Mouse (Mus musculus): ENCODE measurements around the gene P3h3. TPM values are rescaled to one million over a fixed set of nuclear protein-coding genes. Genes with fewer than 3 reads are reported as not detected.
A peak's percentile ranks its signal among the peaks of the same experiment; 100 is the strongest.
"Not testable (repeated sequence)": the region's sequence is repeated elsewhere in the genome, so short reads cannot be mapped to it uniquely, and the experiment has no call there.

The P3h3 gene
- polyA plus RNA-seq, 1 experiment from 2014 or later, result 60.5 TPM

- Histone ChIP-seq H3K27ac (peak overlapping the region; percentile 91), H3K27me3 (no peaks in the 10 kb centered on the region), H3K4me3 (peak overlapping the region; percentile 55), H3K9ac (peak overlapping the region; percentile 70), H3K4me2 (peak overlapping the region; percentile 81), H3K9me3 (no peaks in the 10 kb centered on the region), H3K36me3 (peaks cover 6% of the 10 kb centered on the region; the same call in 1 of the 2 replicates), H3K4me1 (peaks cover 36% of the 10 kb centered on the region)
- ATAC-seq (ENCODE audit: insufficient number of reproducible peaks, insufficient read depth, low FRiP score, low TSS enrichment, low read depth), result peak; percentile 79
- WGBS, result under 1% methylated on average over 34 of the region's 34 CpGs
These were observed 51.9 kb downstream of the P3h3 start for GRCm38 (mm10) chr6:124805341-124806321.

- Histone ChIP-seq H3K9me3 (no peaks in the 10 kb centered on the region), H3K9ac (no peak overlapping the region), H3K27ac (no peak overlapping the region), H3K36me3 (no peaks in the 10 kb centered on the region), H3K27me3 (no peaks in the 10 kb centered on the region), H3K4me3 (no peak overlapping the region), H3K4me1 (peaks cover 25% of the 10 kb centered on the region), H3K4me2 (no peak overlapping the region)
- no peak for ATAC-seq (ENCODE audit: insufficient number of reproducible peaks, insufficient read depth, low FRiP score, low TSS enrichment, low read depth)
- 93% methylated on average over 3 of the region's 3 CpGs for WGBS
These were observed 53.2 kb downstream of the P3h3 start for GRCm38 (mm10) chr6:124804341-124804740.

- not testable (repeated sequence) for H3K9ac ChIP-seq; H3K36me3 ChIP-seq; H3K4me2 ChIP-seq; ATAC-seq (ENCODE audit: insufficient number of reproducible peaks, insufficient read depth, low FRiP score, low TSS enrichment, low read depth); H3K4me3 ChIP-seq; H3K9me3 ChIP-seq; H3K27ac ChIP-seq; H3K27me3 ChIP-seq
- WGBS, result 94% methylated on average over 4 of the region's 4 CpGs
- H3K4me1 ChIP-seq, result peaks cover 21% of the 10 kb centered on the region
These were observed 53.9 kb downstream of the P3h3 start for GRCm38 (mm10) chr6:124803691-124804090.

DNA sequence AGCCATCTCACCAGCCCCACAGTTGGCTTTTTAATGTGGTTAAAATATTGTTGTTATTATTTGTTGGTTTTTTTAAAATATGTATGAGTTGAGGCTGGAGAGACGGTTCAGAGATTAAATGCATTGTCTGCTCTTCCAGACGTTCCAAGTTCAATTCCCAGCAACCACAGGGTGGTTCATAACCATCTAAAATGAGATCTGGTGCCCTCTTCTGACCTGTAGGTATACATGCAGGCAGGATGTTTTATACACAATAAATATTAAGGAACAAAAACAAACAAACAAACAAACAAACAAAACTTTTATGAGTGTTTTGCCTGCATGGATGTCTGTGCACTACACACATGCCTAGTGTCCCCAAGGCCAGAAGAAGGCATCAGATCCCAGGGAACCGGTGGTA, 54.5 kb downstream of the P3h3 start:
- Histone ChIP-seq H3K4me3 (no peak overlapping the region), H3K27ac (no peak overlapping the region), H3K36me3 (no peaks in the 10 kb centered on the region), H3K4me1 (peaks cover 19% of the 10 kb centered on the region), H3K9ac (no peak overlapping the region), H3K4me2 (no peak overlapping the region), H3K9me3 (no peaks in the 10 kb centered on the region), H3K27me3 (no peaks in the 10 kb centered on the region)
- ATAC-seq (ENCODE audit: insufficient number of reproducible peaks, insufficient read depth, low FRiP score, low TSS enrichment, low read depth), result no peak
- WGBS, result 77% methylated on average over 3 of the region's 3 CpGs

GRCm38 (mm10) chr6:124802400-124802799, 55.2 kb downstream of the P3h3 start:
- Histone ChIP-seq H3K4me3 (peak overlapping the region; percentile 20), H3K4me1 (peaks cover 17% of the 10 kb centered on the region), H3K4me2 (peak overlapping the region; percentile 47), H3K27ac (peak overlapping the region; percentile 51; the same call in 1 of the 2 replicates)
- ATAC-seq (ENCODE audit: insufficient number of reproducible peaks, insufficient read depth, low FRiP score, low TSS enrichment, low read depth); H3K36me3 ChIP-seq; H3K27me3 ChIP-seq; H3K9me3 ChIP-seq; H3K9ac ChIP-seq: not testable (repeated sequence)
- 5% methylated on average over 6 of the region's 9 CpGs for WGBS

- H3K9ac ChIP-seq, result no peak overlapping the region
- H3K4me2 ChIP-seq, result no peak overlapping the region
- no peaks in the 10 kb centered on the region for H3K27me3 ChIP-seq
- no peak for ATAC-seq (ENCODE audit: insufficient number of reproducible peaks, insufficient read depth, low FRiP score, low TSS enrichment, low read depth)
- H3K27ac ChIP-seq, result no peak overlapping the region
- H3K9me3 ChIP-seq, result no peaks in the 10 kb centered on the region
- WGBS, result 66% methylated on average over 2 of the region's 2 CpGs
- H3K4me3 ChIP-seq, result no peak overlapping the region
- no peaks in the 10 kb centered on the region for H3K4me1 ChIP-seq
- no peaks in the 10 kb centered on the region for H3K36me3 ChIP-seq
These were observed 61.4 kb downstream of the P3h3 start for GRCm38 (mm10) chr6:124796200-124796599.

DNA sequence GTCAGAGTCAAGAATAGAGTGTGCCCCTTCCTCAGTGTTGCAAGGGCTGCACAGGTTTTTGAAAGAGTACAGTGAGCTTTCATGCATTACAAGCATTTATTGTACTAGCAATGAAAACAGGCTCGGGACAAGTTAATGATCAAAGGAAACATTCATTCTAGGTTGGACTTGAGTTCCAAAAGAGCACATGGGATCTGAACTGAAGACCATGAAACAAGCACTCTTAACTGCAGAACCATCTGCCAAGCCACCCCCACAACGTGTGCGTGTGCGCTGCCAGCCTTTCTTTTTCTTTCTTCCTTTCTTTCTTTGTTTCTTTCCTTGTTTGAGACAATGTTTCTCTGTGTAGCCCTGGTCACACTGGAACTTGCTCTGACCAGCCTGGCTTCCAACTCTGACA, 61.8 kb downstream of the P3h3 start:
- Histone ChIP-seq H3K4me3 (no peak overlapping the region), H3K36me3 (no peaks in the 10 kb centered on the region), H3K27ac (no peak overlapping the region), H3K4me1 (no peaks in the 10 kb centered on the region), H3K9me3 (no peaks in the 10 kb centered on the region), H3K27me3 (no peaks in the 10 kb centered on the region), H3K4me2 (no peak overlapping the region), H3K9ac (no peak overlapping the region)
- 72% methylated on average over 4 of the region's 4 CpGs for WGBS
- ATAC-seq (ENCODE audit: insufficient number of reproducible peaks, insufficient read depth, low FRiP score, low TSS enrichment, low read depth), result no peak

DNA sequence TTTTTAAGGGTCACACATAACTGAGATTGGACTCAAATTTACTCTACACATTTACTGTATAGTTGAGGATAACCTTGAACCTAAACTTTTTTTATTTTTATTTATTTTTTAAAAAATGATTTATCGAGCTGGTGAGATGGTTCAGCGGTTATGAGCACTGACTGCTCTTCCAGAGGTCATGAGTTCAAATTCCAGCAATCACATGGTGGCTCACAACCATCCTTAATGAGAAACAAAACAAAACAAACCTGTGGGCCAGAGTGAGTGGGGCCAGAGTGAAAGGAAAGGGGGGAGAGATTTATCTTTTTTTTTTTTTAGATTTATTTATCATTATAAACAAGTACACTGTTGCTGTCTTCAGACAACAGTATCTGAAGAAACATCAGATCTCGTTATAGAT, 65.6 kb downstream of the P3h3 start:
- no peak for ATAC-seq (ENCODE audit: insufficient number of reproducible peaks, insufficient read depth, low FRiP score, low TSS enrichment, low read depth)

More for the DNA sequence above, 65.6 kb downstream of the P3h3 start:
- WGBS, result 87% methylated on average over 3 of the region's 3 CpGs
- no peak overlapping the region for H3K4me3 ChIP-seq
- no peak overlapping the region for H3K9ac ChIP-seq
- H3K4me2 ChIP-seq, result no peak overlapping the region
- H3K36me3 ChIP-seq, result no peaks in the 10 kb centered on the region
- peaks cover 8% of the 10 kb centered on the region; the same call in 1 of the 2 replicates for H3K4me1 ChIP-seq
- no peak overlapping the region for H3K27ac ChIP-seq
- no peaks in the 10 kb centered on the region for H3K27me3 ChIP-seq
- H3K9me3 ChIP-seq, result no peaks in the 10 kb centered on the region

Other genes with a start within 250 kb of the P3h3 start
- not detected in 2 replicates for gene C1s2, start 221.7 kb downstream of the P3h3 start, polyA plus RNA-seq (2015; fragmentation: Nextera tagmentation; extraction: Ambion mirVana)
- 52.0 and 59.3 TPM in 2 replicates for gene Lpcat3, start 194.7 kb downstream of the P3h3 start, polyA plus RNA-seq (2015; fragmentation: Nextera tagmentation; extraction: Ambion mirVana)
- gene Emg1, start 145.6 kb downstream of the P3h3 start, polyA plus RNA-seq (2015; fragmentation: Nextera tagmentation; extraction: Ambion mirVana), result 199 and 214 TPM in 2 replicates
- 337 and 351 TPM in 2 replicates for gene Phb2, start 145.4 kb downstream of the P3h3 start, polyA plus RNA-seq (2015; fragmentation: Nextera tagmentation; extraction: Ambion mirVana)
- 9.2 and 13.9 TPM in 2 replicates for gene Ptpn6, start 119.0 kb downstream of the P3h3 start, polyA plus RNA-seq (2015; fragmentation: Nextera tagmentation; extraction: Ambion mirVana)
- 487 and 605 TPM in 2 replicates for gene Grcc10, start 116.4 kb downstream of the P3h3 start, polyA plus RNA-seq (2015; fragmentation: Nextera tagmentation; extraction: Ambion mirVana)
- 0.33 TPM in 1 of 2 replicates, not detected in the other for gene Gm45234, start 101.7 kb downstream of the P3h3 start, polyA plus RNA-seq (2015; fragmentation: Nextera tagmentation; extraction: Ambion mirVana)
- gene Atn1, start 101.2 kb downstream of the P3h3 start, polyA plus RNA-seq (2015; fragmentation: Nextera tagmentation; extraction: Ambion mirVana), result 22.1 and 22.2 TPM in 2 replicates
- 10.7 and 10.9 TPM in 2 replicates for gene Eno2, start 88.1 kb downstream of the P3h3 start, polyA plus RNA-seq (2015; fragmentation: Nextera tagmentation; extraction: Ambion mirVana)
- 0.97 and 1.3 TPM in 2 replicates for gene Lrrc23, start 78.0 kb downstream of the P3h3 start, polyA plus RNA-seq (2015; fragmentation: Nextera tagmentation; extraction: Ambion mirVana)
- gene Spsb2, start 49.1 kb downstream of the P3h3 start, polyA plus RNA-seq (2015; fragmentation: Nextera tagmentation; extraction: Ambion mirVana), result 9.1 and 10.5 TPM in 2 replicates
- 710 and 723 TPM in 2 replicates for gene Tpi1, start 43.5 kb downstream of the P3h3 start, polyA plus RNA-seq (2015; fragmentation: Nextera tagmentation; extraction: Ambion mirVana)
- 149 and 163 TPM in 2 replicates for gene Usp5, start 28.3 kb downstream of the P3h3 start, polyA plus RNA-seq (2015; fragmentation: Nextera tagmentation; extraction: Ambion mirVana)
- gene Cdca3, start 28.2 kb downstream of the P3h3 start, polyA plus RNA-seq (2015; fragmentation: Nextera tagmentation; extraction: Ambion mirVana), result 142 and 184 TPM in 2 replicates
- gene Gnb3, start 17.5 kb downstream of the P3h3 start, polyA plus RNA-seq (2015; fragmentation: Nextera tagmentation; extraction: Ambion mirVana), result 0.25 and 0.52 TPM in 2 replicates
- gene Gpr162, start 6.2 kb upstream of the P3h3 start, polyA plus RNA-seq (2015; fragmentation: Nextera tagmentation; extraction: Ambion mirVana), result 2.0 and 2.4 TPM in 2 replicates
- 0.37 TPM in 1 of 2 replicates, not detected in the other for gene Cd4, start 30.5 kb upstream of the P3h3 start, polyA plus RNA-seq (2015; fragmentation: Nextera tagmentation; extraction: Ambion mirVana)
- 2.9 and 3.7 TPM in 2 replicates for gene Lag3, start 54.0 kb upstream of the P3h3 start, polyA plus RNA-seq (2015; fragmentation: Nextera tagmentation; extraction: Ambion mirVana)
- gene Ptms, start 62.4 kb upstream of the P3h3 start, polyA plus RNA-seq (2015; fragmentation: Nextera tagmentation; extraction: Ambion mirVana), result 327 and 349 TPM in 2 replicates
- gene Mlf2, start 73.6 kb upstream of the P3h3 start, polyA plus RNA-seq (2015; fragmentation: Nextera tagmentation; extraction: Ambion mirVana), result 342 and 360 TPM in 2 replicates
- gene Cops7a, start 107.8 kb upstream of the P3h3 start, polyA plus RNA-seq (2015; fragmentation: Nextera tagmentation; extraction: Ambion mirVana), result 124 and 138 TPM in 2 replicates
- gene Pianp, start 138.9 kb upstream of the P3h3 start, polyA plus RNA-seq (2015; fragmentation: Nextera tagmentation; extraction: Ambion mirVana), result 10.0 TPM in 2 replicates
- 19.9 and 23.5 TPM in 2 replicates for gene Zfp384, start 151.4 kb upstream of the P3h3 start, polyA plus RNA-seq (2015; fragmentation: Nextera tagmentation; extraction: Ambion mirVana)
- gene Ing4, start 182.0 kb upstream of the P3h3 start, polyA plus RNA-seq (2015; fragmentation: Nextera tagmentation; extraction: Ambion mirVana), result 164 and 187 TPM in 2 replicates
- 21.7 and 22.7 TPM in 2 replicates for gene Acrbp, start 191.9 kb upstream of the P3h3 start, polyA plus RNA-seq (2015; fragmentation: Nextera tagmentation; extraction: Ambion mirVana)
- 0.59 and 0.97 TPM in 2 replicates for gene Lpar5, start 210.2 kb upstream of the P3h3 start, polyA plus RNA-seq (2015; fragmentation: Nextera tagmentation; extraction: Ambion mirVana)
- 83.3 and 91.2 TPM in 2 replicates for gene Chd4, start 238.2 kb upstream of the P3h3 start, polyA plus RNA-seq (2015; fragmentation: Nextera tagmentation; extraction: Ambion mirVana)